Mouse (Mus musculus): ENCODE data around the gene Nsg2.

The Nsg2 gene

GRCm38 (mm10) chr11:32068736-32069490, 68.7 kb downstream of the Nsg2 start:
- Histone ChIP-seq H3K4me3 (replicated peaks; ENCODE audit: low read length) (no peak overlapping the region), H3K27me3 (ENCODE audit: insufficient read depth, low read length) (peaks cover 8% of the 10 kb centered on the region; the same call in 1 of the 2 replicates), H3K4me1 (replicated peaks; ENCODE audit: low read depth, low read length) (peaks cover 3% of the 10 kb centered on the region; the same call in 1 of the 2 replicates), H3K9me3 (ENCODE audit: low read length) (no peaks in the 10 kb centered on the region), H3K36me3 (ENCODE audit: insufficient read depth, low read length) (no peaks in the 10 kb centered on the region)
- no peak for TF ChIP-seq POU5F1 (IDR thresholded peaks at IDR 0.05; ENCODE audit: borderline replicate concordance, low read length)
- no peak for TF ChIP-seq CTCF (conservative IDR thresholded peaks at IDR 0.05; ENCODE audit: low read length)
- no peak for TF ChIP-seq NANOG (IDR thresholded peaks at IDR 0.05; ENCODE audit: borderline replicate concordance, low read length)

- no peak overlapping the region for H3K4me3 ChIP-seq (replicated peaks; ENCODE audit: low read length)
- no peaks in the 10 kb centered on the region for H3K36me3 ChIP-seq (ENCODE audit: insufficient read depth, low read length)
- TF ChIP-seq POU5F1 (IDR thresholded peaks at IDR 0.05; ENCODE audit: borderline replicate concordance, low read length) (no peak), CTCF (conservative IDR thresholded peaks at IDR 0.05; ENCODE audit: low read length) (no peak), NANOG (IDR thresholded peaks at IDR 0.05; ENCODE audit: borderline replicate concordance, low read length) (no peak)
- H3K9me3 ChIP-seq (ENCODE audit: low read length) = no peaks in the 10 kb centered on the region
- no peaks in the 10 kb centered on the region for H3K27me3 ChIP-seq (ENCODE audit: insufficient read depth, low read length)
- no peaks in the 10 kb centered on the region for H3K4me1 ChIP-seq (replicated peaks; ENCODE audit: low read depth, low read length)
Observed at GRCm38 (mm10) chr11:32075163-32075562, 74.9 kb downstream of the Nsg2 start.

GRCm38 (mm10) chr11:32083462-32083861, 83.2 kb downstream of the Nsg2 start:
- H3K9me3 ChIP-seq (ENCODE audit: low read length) = no peaks in the 10 kb centered on the region
- no peak for TF ChIP-seq POU5F1 (IDR thresholded peaks at IDR 0.05; ENCODE audit: borderline replicate concordance, low read length)
- no peak for TF ChIP-seq CTCF (conservative IDR thresholded peaks at IDR 0.05; ENCODE audit: low read length)
- TF ChIP-seq NANOG (IDR thresholded peaks at IDR 0.05; ENCODE audit: borderline replicate concordance, low read length) = no peak
- no peaks in the 10 kb centered on the region for H3K36me3 ChIP-seq (ENCODE audit: insufficient read depth, low read length)
- 0 out of 2 replicates have a peak, but pooled peaks cover 4% of the 10 kb centered on the region for H3K27me3 ChIP-seq (ENCODE audit: insufficient read depth, low read length)
- H3K4me3 ChIP-seq (replicated peaks; ENCODE audit: low read length) = no peak overlapping the region
- peaks cover 6% of the 10 kb centered on the region; the same call in 1 of the 2 replicates for H3K4me1 ChIP-seq (replicated peaks; ENCODE audit: low read depth, low read length)

GRCm38 (mm10) chr11:32086525-32086924, 86.3 kb downstream of the Nsg2 start:
- TF ChIP-seq POU5F1 (IDR thresholded peaks at IDR 0.05; ENCODE audit: borderline replicate concordance, low read length) (no peak), CTCF (conservative IDR thresholded peaks at IDR 0.05; ENCODE audit: low read length) (no peak), NANOG (IDR thresholded peaks at IDR 0.05; ENCODE audit: borderline replicate concordance, low read length) (no peak)

GRCm38 (mm10) chr11:32087376-32087775, 87.1 kb downstream of the Nsg2 start:
- Histone ChIP-seq H3K36me3 (ENCODE audit: insufficient read depth, low read length) (no peaks in the 10 kb centered on the region), H3K4me3 (replicated peaks; ENCODE audit: low read length) (no peak overlapping the region), H3K9me3 (ENCODE audit: low read length) (no peaks in the 10 kb centered on the region), H3K4me1 (replicated peaks; ENCODE audit: low read depth, low read length) (peaks cover 6% of the 10 kb centered on the region; the same call in 1 of the 2 replicates), H3K27me3 (ENCODE audit: insufficient read depth, low read length) (0 out of 2 replicates have a peak, but pooled peaks cover 4% of the 10 kb centered on the region)
- TF ChIP-seq CTCF (conservative IDR thresholded peaks at IDR 0.05; ENCODE audit: low read length) = no peak
- no peak for TF ChIP-seq NANOG (IDR thresholded peaks at IDR 0.05; ENCODE audit: borderline replicate concordance, low read length)
- TF ChIP-seq POU5F1 (IDR thresholded peaks at IDR 0.05; ENCODE audit: borderline replicate concordance, low read length) = no peak

More at GRCm38 (mm10) chr11:32086525-32086924, 86.3 kb downstream of the Nsg2 start:
- Histone ChIP-seq H3K9me3 (ENCODE audit: low read length) (no peaks in the 10 kb centered on the region), H3K36me3 (ENCODE audit: insufficient read depth, low read length) (no peaks in the 10 kb centered on the region), H3K4me3 (replicated peaks; ENCODE audit: low read length) (no peak overlapping the region), H3K4me1 (replicated peaks; ENCODE audit: low read depth, low read length) (peaks cover 6% of the 10 kb centered on the region; the same call in 1 of the 2 replicates), H3K27me3 (ENCODE audit: insufficient read depth, low read length) (0 out of 2 replicates have a peak, but pooled peaks cover 4% of the 10 kb centered on the region)

- no peaks in the 10 kb centered on the region for H3K36me3 ChIP-seq (ENCODE audit: insufficient read depth, low read length)
- H3K9me3 ChIP-seq (ENCODE audit: low read length) = no peaks in the 10 kb centered on the region
- H3K27me3 ChIP-seq (ENCODE audit: insufficient read depth, low read length) = 0 out of 2 replicates have a peak, but pooled peaks cover 4% of the 10 kb centered on the region
- H3K4me1 ChIP-seq (replicated peaks; ENCODE audit: low read depth, low read length) = peaks cover 6% of the 10 kb centered on the region; the same call in 1 of the 2 replicates
- TF ChIP-seq POU5F1 (IDR thresholded peaks at IDR 0.05; ENCODE audit: borderline replicate concordance, low read length) (no peak), CTCF (conservative IDR thresholded peaks at IDR 0.05; ENCODE audit: low read length) (no peak), NANOG (IDR thresholded peaks at IDR 0.05; ENCODE audit: borderline replicate concordance, low read length) (no peak)
- no peak overlapping the region for H3K4me3 ChIP-seq (replicated peaks; ENCODE audit: low read length)
Observed at GRCm38 (mm10) chr11:32087779-32088442, 87.6 kb downstream of the Nsg2 start.

GRCm38 (mm10) chr11:32095793-32096192, 95.5 kb downstream of the Nsg2 start:
- no peak for TF ChIP-seq NANOG (IDR thresholded peaks at IDR 0.05; ENCODE audit: borderline replicate concordance, low read length)
- no peak for TF ChIP-seq CTCF (conservative IDR thresholded peaks at IDR 0.05; ENCODE audit: low read length)
- TF ChIP-seq POU5F1 (IDR thresholded peaks at IDR 0.05; ENCODE audit: borderline replicate concordance, low read length) = no peak
- H3K4me1 ChIP-seq (replicated peaks; ENCODE audit: low read depth, low read length) = 0 out of 2 replicates have a peak, but pooled peaks cover 3% of the 10 kb centered on the region

DNA sequence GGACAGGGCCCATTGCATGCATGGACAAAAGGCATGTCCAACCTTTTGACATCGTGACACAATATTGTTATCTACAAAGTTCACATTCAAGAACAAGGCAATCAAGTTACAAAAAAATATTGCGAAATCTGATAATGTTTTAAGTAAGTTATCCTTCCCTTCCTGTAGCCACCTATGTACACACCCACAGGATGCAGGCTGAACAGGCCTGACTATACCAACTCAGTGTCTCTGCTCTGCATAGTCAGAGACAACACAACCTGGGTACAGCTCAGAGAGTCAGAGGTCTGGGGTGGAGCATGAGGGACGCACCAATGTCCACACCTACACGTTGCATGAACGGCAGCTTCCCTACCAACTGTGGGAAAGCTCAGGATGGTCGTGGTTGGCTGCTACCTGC, 96.1 kb downstream of the Nsg2 start:
- no peak for TF ChIP-seq NANOG (IDR thresholded peaks at IDR 0.05; ENCODE audit: borderline replicate concordance, low read length)
- Histone ChIP-seq H3K4me3 (replicated peaks; ENCODE audit: low read length) (no peak overlapping the region), H3K36me3 (ENCODE audit: insufficient read depth, low read length) (no peaks in the 10 kb centered on the region), H3K27me3 (ENCODE audit: insufficient read depth, low read length) (peaks cover 11% of the 10 kb centered on the region), H3K9me3 (ENCODE audit: low read length) (no peaks in the 10 kb centered on the region), H3K4me1 (replicated peaks; ENCODE audit: low read depth, low read length) (0 out of 2 replicates have a peak, but pooled peaks cover 3% of the 10 kb centered on the region)

More at GRCm38 (mm10) chr11:32095793-32096192, 95.5 kb downstream of the Nsg2 start:
- Histone ChIP-seq H3K27me3 (ENCODE audit: insufficient read depth, low read length) (peaks cover 5% of the 10 kb centered on the region), H3K36me3 (ENCODE audit: insufficient read depth, low read length) (no peaks in the 10 kb centered on the region), H3K9me3 (ENCODE audit: low read length) (no peaks in the 10 kb centered on the region), H3K4me3 (replicated peaks; ENCODE audit: low read length) (no peak overlapping the region)

All from E14TG2a.4 (cell line).